Mouse (Mus musculus): Measurements from ENCODE around the gene Prkx. TPM values are rescaled to one million over a fixed set of nuclear protein-coding genes. Genes with fewer than 3 reads are reported as not detected.

The Prkx gene
- total RNA-seq (2014; rRNA removed) (23.0 and 23.1 TPM in 2 replicates), polyA plus RNA-seq (2015; fragmentation: Nextera tagmentation; extraction: Ambion mirVana) (14.6 and 16.0 TPM in 2 replicates)

DNA sequence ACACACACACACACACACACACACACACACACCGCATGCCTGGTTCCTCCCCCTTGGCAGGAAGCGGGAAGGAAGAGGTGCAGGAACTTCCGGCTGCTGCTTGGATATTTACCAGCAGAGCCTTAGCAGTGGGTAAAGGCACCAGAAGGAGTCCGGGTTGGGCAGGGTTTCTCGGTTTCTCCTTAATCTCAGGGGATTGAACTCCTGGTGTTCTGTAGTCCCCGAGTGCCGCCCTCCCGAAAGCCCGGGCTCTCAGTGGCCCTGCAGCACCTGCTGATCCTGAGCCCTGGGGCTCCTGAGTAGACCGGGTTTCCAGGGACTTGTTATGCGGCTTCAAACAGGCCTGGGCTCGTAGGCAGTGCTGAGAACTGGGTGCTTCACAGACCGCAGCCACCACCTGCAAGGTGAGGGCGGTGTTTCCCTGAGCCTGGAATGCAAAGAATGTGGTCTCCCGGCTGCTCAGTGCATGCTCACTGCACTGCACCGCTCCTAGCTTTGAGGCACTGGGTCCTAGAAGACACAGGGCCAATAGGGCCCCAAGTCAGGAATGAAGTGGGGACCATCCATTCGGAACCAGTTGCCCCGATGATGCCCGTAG is at the start of gene Prkx:
Gene Prkx, minus strand, starts transcription at position 41 of the 598 bp plus-strand sequence.
- H3K27me3 ChIP-seq (ENCODE audit: insufficient read depth, low read length) = no peaks in the 10 kb centered on the region
- no peaks in the 10 kb centered on the region for H3K9me3 ChIP-seq (ENCODE audit: low read length)
- no peak for TF ChIP-seq CTCF (IDR thresholded peaks at IDR 0.05)
- DNase-seq (ENCODE audit: low spot score) = peak; percentile 73
- peak within 1 kb of the TSS; percentile 68 for H3K27ac ChIP-seq (ENCODE audit: low read depth, low read length)
- H3K36me3 ChIP-seq (ENCODE audit: insufficient read depth, low read length) = no peaks in the 10 kb centered on the region
- peak within 1 kb of the TSS; percentile 60 for H3K4me3 ChIP-seq (ENCODE audit: low read depth, low read length)
- ATAC-seq (ENCODE audit: low FRiP score) = peak; percentile 86
- H3K9ac ChIP-seq (replicated peaks; ENCODE audit: low read length, poor library complexity, severe bottlenecking) = peak within 1 kb of the TSS; percentile 68
- WGBS = 21% methylated on average over 16 of the region's 19 CpGs
- H3K4me2 ChIP-seq (ENCODE audit: low read depth, low read length, poor library complexity, severe bottlenecking) = peak within 1 kb of the TSS; percentile 60
- H3K4me1 ChIP-seq (ENCODE audit: insufficient read depth, low read length) = no peaks in the 10 kb centered on the region

DNA sequence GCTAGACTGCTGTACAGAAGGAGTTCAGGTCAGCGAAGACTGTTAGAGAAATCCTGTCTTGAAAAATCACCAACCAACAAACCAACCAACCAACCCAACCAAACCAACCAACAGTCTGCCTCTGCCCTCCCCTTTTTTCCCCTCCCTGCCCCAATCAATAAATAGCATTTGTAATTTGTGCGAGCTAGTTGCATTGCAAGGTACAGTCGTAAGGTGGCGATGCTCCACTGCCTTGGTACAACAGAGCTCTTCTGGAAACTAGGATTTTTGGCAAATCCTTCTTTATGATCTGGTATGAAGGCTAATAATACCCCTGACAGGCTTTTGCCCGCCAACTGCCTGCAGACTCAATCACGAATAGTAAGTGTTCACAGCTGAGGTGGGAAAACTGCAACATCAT is 16.0 kb upstream of the Prkx start:
- H3K36me3 ChIP-seq (ENCODE audit: insufficient read depth, low read length) = no peaks in the 10 kb centered on the region
- ATAC-seq (ENCODE audit: low FRiP score) = no peak
- no peak overlapping the region for H3K27ac ChIP-seq (ENCODE audit: low read depth, low read length)
- no peaks in the 10 kb centered on the region for H3K9me3 ChIP-seq (ENCODE audit: low read length)
- H3K4me3 ChIP-seq (ENCODE audit: low read depth, low read length) = no peak overlapping the region
- no peak overlapping the region for H3K4me2 ChIP-seq (ENCODE audit: low read depth, low read length, poor library complexity, severe bottlenecking)
- no peak for DNase-seq (ENCODE audit: low spot score)
- H3K9ac ChIP-seq (replicated peaks; ENCODE audit: low read length, poor library complexity, severe bottlenecking) = no peak overlapping the region
- TF ChIP-seq CTCF (IDR thresholded peaks at IDR 0.05) = peak; percentile 46
- no peaks in the 10 kb centered on the region for H3K27me3 ChIP-seq (ENCODE audit: insufficient read depth, low read length)
- 51% methylated on average over 6 of the region's 6 CpGs for WGBS
- H3K4me1 ChIP-seq (ENCODE audit: insufficient read depth, low read length) = no peaks in the 10 kb centered on the region

DNA sequence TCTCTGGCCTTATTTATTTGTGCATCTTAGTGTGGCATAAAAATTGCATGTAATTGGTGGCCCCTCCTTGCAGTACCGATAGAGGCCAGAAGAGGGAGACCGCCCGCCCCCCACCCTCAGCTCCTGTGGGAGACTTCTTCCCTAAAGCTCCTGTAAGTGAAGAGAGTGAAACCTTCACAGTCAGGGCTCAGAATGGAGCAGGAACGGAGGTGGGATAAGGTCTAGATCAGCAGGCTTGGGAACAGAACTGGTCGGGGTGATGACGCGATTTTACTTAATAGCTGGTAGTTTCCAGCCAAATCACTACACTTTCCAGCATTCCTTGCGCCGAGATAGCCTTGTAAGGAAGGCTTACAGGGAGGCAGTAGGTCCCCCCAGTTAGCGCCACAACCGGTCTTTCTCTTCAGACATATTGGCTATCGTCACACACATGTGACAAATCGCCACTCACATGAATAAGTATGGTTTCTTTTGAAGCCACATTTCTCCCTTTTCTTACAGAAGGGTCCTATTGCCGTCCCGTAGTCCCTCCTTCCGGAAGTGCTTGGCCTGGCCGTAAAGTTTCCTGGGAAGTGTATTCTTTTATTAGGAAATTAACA is 14.6 kb upstream of the Prkx start:
- H3K9ac ChIP-seq (replicated peaks; ENCODE audit: low read length, poor library complexity, severe bottlenecking) = peak overlapping the region; percentile 36; the same call in 1 of the 2 replicates
- ATAC-seq (ENCODE audit: low FRiP score) = peak; percentile 93

DNA sequence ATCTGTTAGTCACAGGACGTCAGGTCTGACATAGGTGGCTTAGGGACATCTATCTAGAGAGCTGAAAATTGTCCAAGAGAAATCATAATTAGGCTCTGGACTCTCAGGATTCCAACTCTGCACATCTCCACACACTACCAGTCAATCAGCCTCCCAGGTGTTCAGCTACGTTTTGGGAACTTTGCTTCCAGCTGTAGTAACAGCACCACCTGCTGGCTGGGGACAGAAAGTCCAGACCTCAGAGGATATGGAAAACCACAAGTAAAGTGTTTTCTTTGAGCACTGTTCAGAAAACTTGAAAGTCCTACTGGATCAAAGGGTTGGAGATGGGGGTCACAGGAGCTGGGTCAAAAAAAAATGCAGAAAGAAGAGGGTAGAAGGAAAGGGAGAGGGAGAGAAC is 12.5 kb upstream of the Prkx start:
- ATAC-seq (ENCODE audit: low FRiP score) = no peak
- Histone ChIP-seq H3K9me3 (ENCODE audit: low read length) (no peaks in the 10 kb centered on the region), H3K4me3 (ENCODE audit: low read depth, low read length) (no peak overlapping the region), H3K27ac (ENCODE audit: low read depth, low read length) (no peak overlapping the region), H3K4me2 (ENCODE audit: low read depth, low read length, poor library complexity, severe bottlenecking) (no peak overlapping the region), H3K36me3 (ENCODE audit: insufficient read depth, low read length) (no peaks in the 10 kb centered on the region), H3K9ac (replicated peaks; ENCODE audit: low read length, poor library complexity, severe bottlenecking) (no peak overlapping the region), H3K27me3 (ENCODE audit: insufficient read depth, low read length) (no peaks in the 10 kb centered on the region), H3K4me1 (ENCODE audit: insufficient read depth, low read length) (no peaks in the 10 kb centered on the region)
- WGBS = 33% methylated on average over 2 of the region's 2 CpGs
- peak; percentile 70 for TF ChIP-seq CTCF (IDR thresholded peaks at IDR 0.05)
- peak; percentile 19 for DNase-seq (ENCODE audit: low spot score)

More for the DNA sequence above, 14.6 kb upstream of the Prkx start:
- WGBS = 20% methylated on average over 17 of the region's 17 CpGs
- H3K4me3 ChIP-seq (ENCODE audit: low read depth, low read length) = peak overlapping the region; percentile 36
- TF ChIP-seq CTCF (IDR thresholded peaks at IDR 0.05) = peak; percentile 83
- H3K27me3 ChIP-seq (ENCODE audit: insufficient read depth, low read length) = no peaks in the 10 kb centered on the region
- peak; percentile 75 for DNase-seq (ENCODE audit: low spot score)
- H3K4me2 ChIP-seq (ENCODE audit: low read depth, low read length, poor library complexity, severe bottlenecking) = peak overlapping the region; percentile 28
- peak overlapping the region; percentile 55 for H3K27ac ChIP-seq (ENCODE audit: low read depth, low read length)
- no peaks in the 10 kb centered on the region for H3K36me3 ChIP-seq (ENCODE audit: insufficient read depth, low read length)
- H3K4me1 ChIP-seq (ENCODE audit: insufficient read depth, low read length) = no peaks in the 10 kb centered on the region
- H3K9me3 ChIP-seq (ENCODE audit: low read length) = no peaks in the 10 kb centered on the region

DNA sequence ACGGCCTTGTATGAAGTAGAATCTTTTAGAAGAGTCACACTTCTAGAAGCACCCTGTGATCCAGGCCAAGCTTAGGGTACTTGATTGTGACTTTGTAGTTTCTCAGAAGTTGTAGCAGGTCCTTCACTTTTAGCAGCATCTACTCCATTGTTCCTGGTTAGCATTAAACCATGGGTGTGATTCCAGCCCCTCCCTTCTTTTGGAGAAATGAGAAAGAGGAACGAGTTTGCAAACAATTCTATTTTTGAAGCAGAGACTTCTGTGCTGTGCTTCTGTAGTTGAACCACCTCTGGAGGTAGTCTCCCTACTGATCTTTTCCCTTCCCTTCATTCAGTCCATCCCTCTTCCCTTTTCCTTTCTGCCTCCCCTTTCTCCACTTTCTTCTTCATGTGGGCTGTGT is 6.2 kb upstream of the Prkx start:
- Histone ChIP-seq H3K4me1 (ENCODE audit: insufficient read depth, low read length) (no peaks in the 10 kb centered on the region), H3K27ac (ENCODE audit: low read depth, low read length) (no peak overlapping the region), H3K4me2 (ENCODE audit: low read depth, low read length, poor library complexity, severe bottlenecking) (no peak overlapping the region), H3K27me3 (ENCODE audit: insufficient read depth, low read length) (no peaks in the 10 kb centered on the region), H3K4me3 (ENCODE audit: low read depth, low read length) (no peak overlapping the region), H3K9ac (replicated peaks; ENCODE audit: low read length, poor library complexity, severe bottlenecking) (no peak overlapping the region), H3K9me3 (ENCODE audit: low read length) (no peaks in the 10 kb centered on the region), H3K36me3 (ENCODE audit: insufficient read depth, low read length) (no peaks in the 10 kb centered on the region)
- no peak for DNase-seq (ENCODE audit: low spot score)
- no peak for ATAC-seq (ENCODE audit: low FRiP score)
- 74% methylated on average over 2 of the region's 2 CpGs for WGBS
- TF ChIP-seq CTCF (IDR thresholded peaks at IDR 0.05) = no peak

DNA sequence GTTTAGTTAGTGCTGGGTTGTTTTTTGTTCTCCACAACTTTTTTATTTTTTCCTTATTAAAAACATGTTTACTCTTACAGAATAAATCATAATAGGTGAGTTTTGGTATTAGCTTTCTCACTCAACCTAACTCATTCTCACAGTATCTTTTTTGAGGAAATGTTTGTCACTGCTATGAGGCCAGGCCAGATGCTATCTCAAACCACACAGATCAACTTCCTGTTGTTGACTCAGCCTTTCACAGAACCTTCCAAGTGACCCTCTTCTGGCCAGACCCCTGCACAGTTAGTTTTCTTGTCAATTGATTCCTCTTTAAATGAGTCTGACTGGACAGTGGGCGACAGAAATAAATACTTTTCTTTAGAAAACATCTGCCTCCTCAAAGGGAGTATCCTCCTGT is 5.5 kb upstream of the Prkx start:
- Histone ChIP-seq H3K36me3 (ENCODE audit: insufficient read depth, low read length) (no peaks in the 10 kb centered on the region), H3K4me2 (ENCODE audit: low read depth, low read length, poor library complexity, severe bottlenecking) (no peak overlapping the region), H3K27me3 (ENCODE audit: insufficient read depth, low read length) (no peaks in the 10 kb centered on the region), H3K4me3 (ENCODE audit: low read depth, low read length) (no peak overlapping the region), H3K9me3 (ENCODE audit: low read length) (no peaks in the 10 kb centered on the region), H3K9ac (replicated peaks; ENCODE audit: low read length, poor library complexity, severe bottlenecking) (no peak overlapping the region), H3K4me1 (ENCODE audit: insufficient read depth, low read length) (no peaks in the 10 kb centered on the region), H3K27ac (ENCODE audit: low read depth, low read length) (no peak overlapping the region)
- no peak for ATAC-seq (ENCODE audit: low FRiP score)
- 69% methylated on average over 1 of the region's 1 CpGs for WGBS
- TF ChIP-seq CTCF (IDR thresholded peaks at IDR 0.05) = no peak
- no peak for DNase-seq (ENCODE audit: low spot score)
